Mouse (Mus musculus) retina, adult 2 months (tissue): ENCODE data around the gene Rab39.

Experiments used
- DNase-seq: peaks from one replicate; pipeline ENCODE4 v3.0.0-alpha.2; 2012; ENCODE audit warnings: low read depth, low spot score

Gene Rab39

GRCm38 (mm10) chr9:53705992-53706696, at the start of gene Rab39:
Gene Rab39 (minus strand): TSS chr9:53706232.
- peak; percentile 30 for DNase-seq

- DNase-seq = no peak
Observed at GRCm38 (mm10) chr9:53754801-53755200, 48.8 kb upstream of the Rab39 start.

- no peak for DNase-seq
Observed at GRCm38 (mm10) chr9:53750899-53751298, 44.9 kb upstream of the Rab39 start.

GRCm38 (mm10) chr9:53750411-53750810, 44.4 kb upstream of the Rab39 start:
- DNase-seq = no peak

- DNase-seq = no peak
Observed at GRCm38 (mm10) chr9:53740829-53741404, 34.9 kb upstream of the Rab39 start.

GRCm38 (mm10) chr9:53705491-53705991, 491 bp downstream of the Rab39 start:
- DNase-seq = no peak

- no peak for DNase-seq
Observed at GRCm38 (mm10) chr9:53702991-53703390, 3.0 kb downstream of the Rab39 start.

- DNase-seq = no peak
Observed at GRCm38 (mm10) chr9:53700496-53700895, 5.5 kb downstream of the Rab39 start.

- no peak for DNase-seq
Observed at GRCm38 (mm10) chr9:53695846-53696245, 10.2 kb downstream of the Rab39 start.

- no peak for DNase-seq
Observed at GRCm38 (mm10) chr9:53693718-53694117, 12.3 kb downstream of the Rab39 start.

- no peak for DNase-seq
Observed at GRCm38 (mm10) chr9:53691745-53692670, 14.0 kb downstream of the Rab39 start.

GRCm38 (mm10) chr9:53680851-53681250, 25.2 kb downstream of the Rab39 start:
- no peak for DNase-seq

GRCm38 (mm10) chr9:53676921-53677320, 29.1 kb downstream of the Rab39 start:
- no peak for DNase-seq

- DNase-seq = peak; percentile 69
Observed at GRCm38 (mm10) chr9:53673571-53673970, 32.5 kb downstream of the Rab39 start.

- DNase-seq = no peak
Observed at GRCm38 (mm10) chr9:53669680-53670219, 36.3 kb downstream of the Rab39 start, which contains the start of gene Cul5. Gene Cul5 (minus strand): TSS chr9:53670014.

GRCm38 (mm10) chr9:53667020-53667669, 38.9 kb downstream of the Rab39 start:
- DNase-seq = peak; percentile 92

GRCm38 (mm10) chr9:53666665-53667019, 39.4 kb downstream of the Rab39 start:
- no peak for DNase-seq

- DNase-seq = no peak
Observed at GRCm38 (mm10) chr9:53665428-53665827, 40.6 kb downstream of the Rab39 start.

- no peak for DNase-seq
Observed at GRCm38 (mm10) chr9:53664819-53665218, 41.2 kb downstream of the Rab39 start.

- DNase-seq = no peak
Observed at GRCm38 (mm10) chr9:53634796-53635195, 71.2 kb downstream of the Rab39 start.
